Mouse (Mus musculus) layer of hippocampus, adult 8-10 months (tissue): ENCODE data around the gene Mif. TPM values are rescaled to one million over a fixed set of nuclear protein-coding genes. Genes with fewer than 3 reads are reported as not detected.

Experiments
- DNase-seq, 2 experiments: peaks; one replicate each; pipeline ENCODE4 v3.0.0; 2022; ENCODE audit warnings: low spot score in 2 of 2
- total RNA-seq, 4 experiments: library from RNA; stranded (reverse); gene quantifications; 2 replicates each; pipeline ENCODE4 v1.2.4; 2022

The Mif gene
- total RNA-seq, 4 experiments from 2014 or later: 442 to 478 (median 462) TPM

DNA sequence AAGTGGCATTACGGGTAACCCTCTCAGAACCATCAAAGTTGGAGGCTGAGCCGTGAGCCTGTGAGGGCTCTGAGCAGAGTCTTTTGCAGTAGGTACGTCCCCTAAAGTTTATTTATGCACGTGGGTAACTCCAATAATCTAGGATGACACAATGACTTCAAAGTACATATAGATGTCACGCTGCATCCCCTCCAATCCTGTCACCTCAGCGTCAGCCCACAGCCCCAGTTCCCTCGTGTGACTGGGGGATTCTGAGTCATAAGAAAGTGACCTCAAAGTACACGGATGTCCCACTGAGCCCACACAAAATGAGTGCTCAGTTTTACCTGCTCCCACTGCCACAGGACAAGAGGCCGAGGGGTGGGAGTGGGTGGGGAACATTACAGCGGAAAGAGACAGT is 20.9 kb downstream of the Mif start:
- DNase-seq: no peak

DNA sequence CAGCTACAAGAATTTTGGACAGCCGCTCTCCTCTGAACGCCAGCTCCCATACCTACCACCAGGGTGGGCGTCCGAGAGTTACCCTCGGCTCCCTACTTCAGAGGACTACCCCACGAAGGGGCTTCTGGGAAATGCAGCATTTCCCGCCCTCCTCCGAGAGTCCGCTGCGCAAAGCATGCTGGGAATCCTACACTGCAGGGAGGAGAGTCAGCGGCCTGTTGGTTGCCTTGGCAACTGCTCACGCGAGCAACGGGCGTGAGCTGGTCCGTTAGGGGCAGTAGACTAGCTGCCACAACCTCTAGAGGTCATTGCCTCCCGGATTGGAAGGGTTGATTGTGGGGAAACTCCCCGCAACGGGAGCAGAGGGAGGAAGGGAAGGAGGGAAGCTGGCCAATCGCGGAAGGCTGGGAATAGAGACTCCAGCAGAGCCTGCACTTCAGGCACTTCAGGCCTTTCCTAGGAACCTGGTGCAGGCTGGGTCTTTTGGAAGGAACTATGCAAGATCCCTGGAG is 22.7 kb downstream of the Mif start, which contains the start of gene Gstt2:
Gstt2 (minus strand) TSS at position 177 of the 512 bp plus-strand sequence.
- DNase-seq: peak; percentile 90 to 91

DNA sequence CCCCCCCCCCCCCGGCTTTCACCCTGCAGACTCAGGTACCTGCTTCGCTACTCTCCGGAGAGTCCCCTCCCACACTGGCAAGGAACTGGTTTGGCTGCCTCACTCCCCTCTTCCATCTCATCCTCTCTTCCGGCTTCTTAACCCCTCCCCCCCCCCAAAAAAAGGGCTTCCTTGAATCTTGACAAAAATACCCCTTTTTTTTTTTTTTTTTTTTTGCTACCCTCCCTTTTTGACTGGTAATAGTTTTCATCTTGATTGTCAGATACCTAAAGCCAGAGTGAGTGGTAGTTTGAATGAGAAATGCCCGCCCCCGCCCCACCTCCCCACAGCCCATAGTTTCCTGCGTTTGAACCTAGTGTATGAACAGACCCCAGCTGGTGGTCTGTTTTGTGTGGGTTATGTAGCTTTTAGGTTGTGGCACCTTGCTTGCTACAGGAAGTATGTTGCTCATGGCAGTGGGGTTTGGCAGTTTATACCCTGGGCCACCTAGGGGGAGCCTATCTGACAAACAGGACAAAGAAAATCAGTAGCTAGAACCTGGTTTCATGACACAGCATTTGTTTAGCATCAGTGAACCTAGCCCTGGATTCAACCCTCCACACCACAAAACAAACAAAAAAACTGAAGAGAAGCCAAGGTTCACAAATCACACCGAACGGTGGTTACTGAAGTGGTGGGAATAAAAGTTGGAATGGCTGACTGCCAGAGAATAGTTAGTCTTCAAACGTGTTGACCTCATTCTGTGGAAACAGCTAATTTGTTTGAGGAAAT is 24.1 kb downstream of the Mif start:
- no peak for DNase-seq

DNA sequence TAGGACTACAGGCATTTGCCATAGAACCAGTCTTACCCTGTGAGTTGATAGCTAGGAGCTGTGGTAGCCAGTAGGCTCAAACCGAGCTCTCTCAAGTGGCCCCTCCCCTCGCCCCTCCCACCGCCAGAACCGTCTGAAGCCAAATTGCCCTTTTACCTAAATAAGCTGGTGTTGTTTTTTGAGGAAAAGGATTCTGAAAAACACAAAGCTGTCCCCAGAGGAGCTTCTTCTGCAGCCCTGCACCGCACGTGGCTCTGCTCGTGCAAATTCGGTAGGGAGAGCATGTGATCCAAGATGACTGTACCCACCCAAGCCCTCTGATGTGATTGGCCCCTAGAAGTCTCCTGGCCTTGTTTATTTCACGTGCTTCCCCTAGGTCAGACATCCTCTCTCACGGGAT is 24.7 kb downstream of the Mif start:
- DNase-seq: peak; percentile 12 to 40

DNA sequence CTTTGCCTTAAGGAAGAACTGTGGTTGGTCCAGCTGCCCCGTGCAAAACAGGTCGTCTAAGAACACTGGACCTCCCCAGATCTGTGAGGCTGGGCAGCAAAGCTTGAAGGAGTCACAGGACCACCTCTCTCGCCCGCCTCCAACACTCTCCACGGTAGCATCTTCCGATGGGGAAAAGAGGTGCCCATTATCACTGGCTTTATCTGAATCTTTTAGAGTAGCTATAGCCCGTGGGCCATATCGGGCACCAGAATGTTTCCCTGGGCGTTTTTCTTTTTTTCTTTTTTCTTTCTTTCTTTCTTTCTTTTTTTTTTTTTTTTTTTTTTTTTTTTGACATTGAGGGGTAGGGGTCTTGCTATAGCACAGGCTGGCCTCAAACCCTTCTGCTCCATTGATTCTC is 25.3 kb downstream of the Mif start:
- DNase-seq: no peak

GRCm38 (mm10) chr10:75834250-75834649 is 25.8 kb downstream of the Mif start:
- DNase-seq: peak in 1 of 2 experiments; percentile 9

GRCm38 (mm10) chr10:75833456-75834080 is 26.5 kb downstream of the Mif start:
- DNase-seq: no peak

DNA sequence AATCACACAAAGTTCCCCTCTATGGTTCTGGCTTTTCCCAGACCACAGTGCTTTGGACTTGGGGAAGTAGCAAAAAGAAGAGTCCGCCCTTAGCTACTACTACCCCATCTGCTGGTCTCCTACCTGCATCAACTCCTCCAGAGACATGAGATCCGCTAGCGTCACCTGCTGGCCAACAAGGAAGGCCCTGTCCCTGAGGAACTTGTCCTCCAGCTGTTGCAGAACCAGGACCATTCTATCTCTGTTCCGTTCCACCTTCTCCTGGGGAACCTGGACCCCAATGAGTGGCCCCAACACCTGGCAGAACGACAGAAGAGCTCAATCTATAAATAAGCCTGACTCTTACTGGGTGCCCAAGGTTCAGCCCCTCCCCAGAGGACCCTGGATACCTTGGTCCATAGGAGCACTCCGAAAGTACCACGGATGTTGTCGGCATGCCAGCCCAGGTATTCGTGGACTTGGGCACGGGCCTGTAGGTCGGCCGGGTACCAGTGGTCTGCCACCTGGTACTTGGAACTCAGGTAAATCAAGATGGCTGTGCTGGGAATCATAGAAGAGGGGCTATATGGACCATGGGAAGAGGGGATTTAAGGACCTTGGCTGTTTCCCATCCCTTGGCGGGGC is 27.7 kb downstream of the Mif start:
- peak in 1 of 2 experiments; percentile 31 for DNase-seq

- no peak for DNase-seq
Observed at GRCm38 (mm10) chr10:75830275-75830670, 29.8 kb downstream of the Mif start.

GRCm38 (mm10) chr10:75829529-75830274 is 30.3 kb downstream of the Mif start:
- no peak for DNase-seq

- DNase-seq: peak; percentile 48 to 62
Observed at GRCm38 (mm10) chr10:75828500-75828931, 31.5 kb downstream of the Mif start.

DNA sequence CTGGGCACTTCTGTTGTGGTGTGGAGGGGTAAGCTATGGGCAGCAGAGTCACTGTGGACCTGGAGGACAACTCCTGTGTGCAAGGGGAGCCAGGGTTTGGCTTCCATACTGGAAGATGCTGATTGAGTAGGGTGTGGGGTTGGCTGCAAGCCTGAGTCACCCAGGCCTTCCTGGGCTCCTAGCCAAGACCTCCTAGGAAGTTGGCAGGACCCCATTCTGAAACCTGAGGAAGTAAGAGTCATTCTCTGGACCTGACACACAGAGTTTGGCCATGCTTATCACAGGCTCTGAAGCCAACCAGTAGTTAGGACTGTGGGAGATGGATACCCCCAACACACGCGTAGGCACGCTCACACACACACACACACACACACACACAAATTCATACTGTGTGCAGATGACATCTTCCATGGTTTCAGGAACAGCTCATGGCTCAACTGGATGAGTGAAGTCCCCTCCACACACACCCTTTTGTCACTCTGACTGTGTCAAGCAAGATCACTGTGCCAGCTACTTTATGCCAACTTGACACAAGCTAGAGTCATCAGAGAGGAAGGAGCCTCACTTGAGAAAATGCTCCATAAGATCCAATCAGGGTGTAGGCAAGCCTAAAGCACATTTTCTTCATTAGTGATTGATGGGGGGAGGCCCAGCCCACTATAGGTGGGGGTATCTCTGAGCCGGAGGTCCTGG is 32.2 kb downstream of the Mif start:
- peak in 1 of 2 experiments; percentile 13 for DNase-seq

- DNase-seq: no peak
Observed at GRCm38 (mm10) chr10:75824530-75824929, 35.5 kb downstream of the Mif start.

DNA sequence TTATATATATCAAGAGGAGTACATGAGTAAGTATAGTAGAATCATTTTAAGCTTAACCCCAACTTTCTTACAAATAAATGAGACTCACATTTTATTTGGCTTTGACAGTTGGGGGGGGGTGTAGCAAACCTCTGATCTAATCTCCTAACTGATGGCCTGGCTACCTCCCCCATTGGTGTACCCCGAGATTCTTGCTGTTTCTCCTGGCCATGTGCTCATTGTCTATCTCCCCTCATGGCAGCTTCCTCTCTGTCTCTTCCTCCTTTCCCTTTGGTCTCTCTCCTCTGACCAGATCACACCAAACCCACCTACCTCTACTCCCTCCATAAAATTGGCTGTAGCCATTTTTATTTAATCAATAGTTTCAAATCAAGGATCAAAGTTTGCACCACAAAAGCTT is 36.3 kb downstream of the Mif start:
- no peak for DNase-seq

DNA sequence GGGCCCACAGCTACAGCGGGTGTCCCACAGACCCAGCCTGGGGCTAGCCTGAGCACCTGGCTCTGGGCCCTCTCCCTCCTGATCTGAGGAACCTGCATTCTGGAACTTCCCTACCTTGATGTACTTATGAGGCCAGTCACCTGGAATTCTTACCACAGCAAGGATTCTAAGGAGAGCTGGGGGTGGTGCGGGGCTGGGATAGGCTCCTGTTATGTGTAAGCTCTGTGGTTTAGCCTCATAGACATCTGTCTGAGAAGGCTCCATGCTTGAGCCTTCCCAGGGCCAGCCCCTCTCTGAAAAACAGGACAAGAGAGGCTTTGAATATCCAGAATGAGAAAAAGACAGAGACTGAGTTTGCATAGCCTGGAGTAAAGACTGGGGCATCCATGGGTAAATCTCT is 37.6 kb downstream of the Mif start, which contains the start of gene Gstt4:
Gstt4 (minus strand) TSS at position 101 of the 400 bp plus-strand sequence.
- DNase-seq: no peak

- DNase-seq: no peak
Observed at GRCm38 (mm10) chr10:75819882-75820281, 40.2 kb downstream of the Mif start.

GRCm38 (mm10) chr10:75818641-75819040 is 41.4 kb downstream of the Mif start:
- no peak for DNase-seq
